Mouse (Mus musculus): ENCODE results near the gene Jmjd8.

DNA sequence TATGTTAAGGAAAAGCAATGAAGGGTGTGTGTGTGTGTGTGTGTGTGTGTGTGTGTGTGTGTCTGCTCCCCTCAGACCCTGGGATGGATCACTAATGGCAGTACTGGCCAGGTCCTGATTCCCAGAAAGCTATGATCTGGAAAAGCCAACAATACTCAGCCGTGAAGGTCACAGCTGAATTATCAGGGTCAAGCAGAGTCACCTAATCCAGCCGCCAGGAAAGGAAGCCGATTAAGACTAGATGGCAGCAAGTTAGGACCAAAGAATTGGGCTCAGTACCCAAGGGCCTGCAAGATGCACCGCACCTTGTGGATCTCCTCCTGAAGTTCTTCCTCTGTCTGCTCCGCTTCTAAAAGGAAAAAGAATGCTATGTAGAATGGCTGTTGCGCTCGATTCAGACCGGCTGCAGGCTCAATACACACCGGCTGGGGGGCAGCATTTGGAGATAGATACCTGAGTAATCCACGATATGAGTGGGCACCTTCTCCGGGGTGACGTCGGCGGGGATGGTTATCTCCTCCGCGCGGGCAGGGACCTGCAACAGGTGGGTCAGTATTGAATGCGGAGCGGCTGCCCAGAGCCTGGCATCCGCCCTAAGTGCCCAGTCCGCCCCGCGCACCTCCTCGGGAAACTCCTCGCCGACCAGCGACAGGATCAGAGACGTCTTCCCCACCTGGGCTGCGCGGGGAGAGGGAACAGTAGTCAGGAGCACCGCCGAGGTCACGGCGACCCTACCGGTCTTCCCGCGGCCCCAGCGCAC is 15.1 kb downstream of the Jmjd8 start:
- TF ChIP-seq MYOG (IDR thresholded peaks at IDR 0.05; ENCODE audit: control insufficient read depth, extremely low read depth, insufficient read length), result no peak
- no peak for TF ChIP-seq CTCF (IDR thresholded peaks at IDR 0.05; ENCODE audit: control insufficient read depth, insufficient read depth, insufficient read length)
